Mouse (Mus musculus) c-Kit-negative CD71-positive TER-119-positive erythroid progenitor cells, embryonic 14.5 days (primary cell): ENCODE data around the gene Vps11.
A peak's percentile ranks its signal among the peaks of the same experiment; 100 is the strongest.
"Not testable (repeated sequence)": the region's sequence is repeated elsewhere in the genome, so short reads cannot be mapped to it uniquely, and the experiment has no call there.

ENCODE experiments used
- DNase-seq: peaks from one replicate; pipeline ENCODE4 v3.0.0-alpha.2; 2013; ENCODE audit warnings: low read depth, low spot score

Gene Vps11

DNA sequence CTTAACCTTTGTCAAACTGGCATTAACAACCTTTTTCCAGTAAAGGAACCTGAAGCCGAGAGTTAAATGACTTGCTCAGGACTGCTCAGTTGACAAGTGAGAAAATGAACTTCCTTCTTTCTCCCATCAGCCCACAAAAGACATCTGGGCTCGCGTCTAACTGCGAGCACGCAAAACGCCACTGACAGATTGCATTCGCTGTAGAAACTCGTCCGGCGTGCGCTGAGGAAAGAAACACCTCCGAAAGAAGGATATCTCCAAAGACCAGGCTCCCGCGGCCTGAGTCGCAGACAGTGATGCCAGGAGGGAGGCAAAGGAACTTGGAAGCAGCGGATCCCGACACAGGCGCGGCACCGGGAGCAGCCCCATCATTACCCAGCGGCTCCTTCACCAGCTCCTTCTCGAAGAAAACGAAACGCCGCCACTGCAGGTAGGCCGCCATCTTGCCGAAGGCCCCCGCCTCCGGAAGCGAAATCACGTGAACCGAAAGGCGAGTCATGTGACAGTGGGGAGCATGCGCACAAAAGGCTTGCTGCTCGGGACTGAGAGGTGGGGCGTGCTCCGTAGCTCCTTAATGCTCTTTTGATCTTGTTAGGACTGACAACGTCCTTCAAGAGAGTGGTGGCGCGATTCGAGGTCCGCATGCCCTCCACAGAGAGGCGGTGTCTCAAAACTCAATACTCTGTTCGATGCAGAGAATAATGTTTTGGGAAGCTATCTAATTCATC lies at the start of gene Vps11:
Vps11 (minus strand) TSS at position 481 of the 728 bp plus-strand sequence.
- DNase-seq, result peak; percentile 94

DNA sequence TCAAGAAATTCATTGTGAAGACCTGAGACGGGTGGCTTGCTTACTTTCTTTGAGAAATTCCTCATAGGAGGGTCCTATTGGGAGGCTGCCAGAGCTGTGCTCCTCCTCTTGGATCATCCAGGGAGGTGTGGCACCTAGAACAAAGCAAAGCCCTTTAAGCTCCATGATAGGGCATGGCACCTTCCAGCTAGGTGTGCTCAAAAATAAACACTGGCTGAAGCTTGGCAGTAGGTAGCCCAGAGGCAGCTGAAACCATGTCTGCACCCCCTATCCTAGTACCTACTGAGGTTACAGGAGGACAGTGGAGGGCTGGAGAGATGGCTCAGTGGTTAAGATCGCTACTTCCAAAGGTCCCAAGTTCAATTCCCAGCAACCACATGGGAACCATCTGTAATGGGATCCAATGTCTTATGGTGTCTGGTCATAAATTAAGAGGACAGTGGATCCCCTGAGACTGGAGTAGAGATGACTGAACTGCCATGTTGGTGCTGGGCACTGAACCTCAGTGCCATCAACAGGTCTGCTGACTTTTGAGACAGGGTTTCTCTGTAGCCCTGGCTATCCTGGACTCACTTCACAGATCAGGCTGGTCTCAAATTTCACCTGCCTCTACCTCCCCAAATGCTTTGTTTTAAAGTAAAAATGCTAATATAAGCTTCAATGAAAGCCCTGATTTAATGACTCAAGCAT lies 49.3 kb upstream of the Vps11 start:
- DNase-seq, result no peak

DNA sequence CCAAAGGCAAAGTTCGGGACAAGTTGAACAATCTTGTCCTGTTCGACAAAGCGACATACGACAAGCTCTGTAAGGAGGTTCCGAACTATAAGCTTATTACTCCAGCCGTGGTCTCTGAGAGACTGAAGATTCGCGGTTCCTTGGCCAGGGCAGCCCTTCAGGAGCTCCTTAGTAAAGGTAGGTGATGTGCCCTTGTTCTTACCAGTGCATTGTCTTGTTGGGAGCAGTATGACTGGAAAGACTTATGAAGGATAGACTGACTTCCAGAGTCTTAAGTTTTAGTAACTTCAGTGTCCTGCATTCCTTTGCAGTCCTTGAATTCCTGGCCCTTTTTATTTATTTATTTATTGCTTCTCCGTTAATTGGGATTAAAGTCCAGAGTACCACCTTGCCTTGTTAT lies 47.2 kb upstream of the Vps11 start:
- DNase-seq, result not testable (repeated sequence)

DNA sequence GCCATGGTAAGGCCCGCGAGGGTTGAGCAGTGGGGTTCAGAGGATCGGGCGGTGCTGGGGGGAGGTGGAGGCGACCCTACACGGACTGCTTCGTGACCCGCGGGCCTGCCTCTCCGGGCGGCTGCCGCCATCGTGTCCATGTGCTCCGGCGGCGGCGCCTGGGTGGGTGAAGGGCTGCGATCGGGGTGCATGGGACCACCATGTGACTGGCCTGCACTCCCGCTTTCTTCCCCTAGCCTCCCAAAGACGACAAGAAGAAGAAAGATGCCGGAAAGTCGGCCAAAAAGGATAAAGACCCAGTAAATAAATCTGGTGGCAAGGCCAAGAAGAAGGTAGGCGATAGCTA lies 46.3 kb upstream of the Vps11 start:
- DNase-seq, result no peak

DNA sequence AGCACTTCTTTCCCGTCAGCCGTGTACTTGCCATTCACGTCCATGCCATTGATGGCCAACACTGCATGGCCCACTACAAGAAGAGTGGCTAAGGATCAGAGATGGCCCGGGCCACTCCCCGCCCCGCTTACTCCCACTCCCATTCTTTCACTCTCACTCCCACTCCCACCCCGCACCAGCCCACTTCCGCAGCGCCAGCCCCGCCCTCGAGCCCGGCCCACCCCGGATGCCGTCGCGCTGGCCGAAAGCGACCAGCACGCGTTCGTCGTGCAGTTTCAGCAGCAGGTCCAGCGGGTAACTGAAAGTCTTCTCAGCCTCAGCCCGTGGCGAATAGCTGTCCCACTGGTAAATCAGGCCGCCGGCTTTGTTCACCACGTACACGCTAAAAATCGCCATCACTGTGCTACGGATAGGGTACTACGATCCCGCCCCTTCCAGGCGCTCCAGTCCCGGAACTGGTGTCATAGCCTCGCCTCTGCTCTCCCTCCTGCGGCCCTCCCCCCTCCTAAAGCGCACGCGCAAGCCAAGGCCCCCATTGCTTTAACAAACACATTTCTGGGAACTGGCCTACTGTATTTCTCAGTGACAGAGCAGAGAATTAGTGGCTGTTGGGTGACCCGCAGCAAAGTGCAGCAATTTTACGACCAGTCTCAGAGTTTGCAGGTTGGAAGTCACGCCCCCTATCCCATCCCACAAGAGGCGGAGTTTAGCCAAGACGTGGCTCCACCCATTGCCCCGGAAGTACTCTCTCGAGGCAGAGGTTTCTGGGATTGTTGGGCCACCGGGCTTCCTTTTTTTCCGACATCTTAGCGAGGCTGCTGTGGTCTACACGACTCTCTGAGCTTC lies 45.7 kb upstream of the Vps11 start, which contains the start of the genes Rps25 and Trappc4:
Rps25 (plus strand) TSS at position 234 of the 846 bp plus-strand sequence.
Trappc4 (minus strand) TSS at position 695 of the 846 bp plus-strand sequence.
- DNase-seq, result peak; percentile 94

DNA sequence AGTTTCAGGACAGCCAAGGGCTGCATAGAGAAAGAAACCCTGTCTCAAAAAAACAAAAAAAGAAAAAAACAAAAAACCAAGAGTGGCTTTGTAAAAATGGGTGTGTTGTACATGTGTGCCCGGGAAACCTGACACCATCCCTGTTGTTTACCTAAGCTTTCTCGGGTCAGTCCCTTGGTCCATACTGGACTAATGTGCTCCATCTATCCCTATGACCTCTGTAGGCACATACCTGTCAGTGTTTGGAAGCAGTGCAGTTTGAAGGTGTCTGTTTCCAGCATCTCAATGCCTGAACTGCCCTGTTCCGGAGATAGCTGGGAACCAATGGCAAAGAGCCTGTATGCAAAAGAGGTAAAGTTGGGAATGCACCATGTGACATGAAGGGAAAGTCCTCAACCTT lies 43.5 kb upstream of the Vps11 start:
- DNase-seq, result no peak

DNA sequence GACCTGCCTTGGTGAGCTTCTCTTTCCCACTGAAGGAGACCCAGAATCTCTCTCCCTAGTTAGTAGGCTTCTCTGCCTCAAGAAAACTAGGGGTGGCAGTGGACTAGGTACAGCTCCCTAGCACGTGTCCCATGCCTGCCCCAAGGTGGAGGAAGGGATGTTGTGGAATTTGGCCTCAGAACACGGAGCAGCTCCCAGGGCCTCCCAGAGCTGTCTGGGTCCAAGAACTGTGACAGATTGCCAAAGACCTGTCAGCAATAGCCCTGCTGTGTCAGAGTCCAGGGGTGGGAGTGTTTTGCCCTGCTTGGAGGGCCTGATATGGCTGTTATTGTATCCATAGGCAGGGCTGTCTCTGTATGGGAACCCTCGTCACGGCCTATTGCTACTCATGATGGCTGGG lies 39.6 kb upstream of the Vps11 start:
- no peak for DNase-seq

DNA sequence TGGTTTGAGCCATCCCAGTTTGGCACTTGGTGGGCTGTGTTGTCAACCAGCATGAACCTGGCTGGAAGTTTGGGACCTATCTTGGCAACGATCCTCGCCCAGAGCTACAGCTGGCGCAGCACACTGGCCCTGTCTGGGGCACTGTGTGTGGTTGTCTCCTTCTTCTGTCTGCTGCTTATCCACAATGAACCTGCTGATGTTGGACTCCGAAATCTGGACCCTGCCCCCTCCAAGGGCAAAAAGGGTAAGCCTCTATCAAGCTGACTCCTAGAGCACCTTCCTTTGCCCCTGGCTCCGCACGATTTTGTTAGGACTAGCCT lies 38.3 kb upstream of the Vps11 start:
- DNase-seq, result no peak

DNA sequence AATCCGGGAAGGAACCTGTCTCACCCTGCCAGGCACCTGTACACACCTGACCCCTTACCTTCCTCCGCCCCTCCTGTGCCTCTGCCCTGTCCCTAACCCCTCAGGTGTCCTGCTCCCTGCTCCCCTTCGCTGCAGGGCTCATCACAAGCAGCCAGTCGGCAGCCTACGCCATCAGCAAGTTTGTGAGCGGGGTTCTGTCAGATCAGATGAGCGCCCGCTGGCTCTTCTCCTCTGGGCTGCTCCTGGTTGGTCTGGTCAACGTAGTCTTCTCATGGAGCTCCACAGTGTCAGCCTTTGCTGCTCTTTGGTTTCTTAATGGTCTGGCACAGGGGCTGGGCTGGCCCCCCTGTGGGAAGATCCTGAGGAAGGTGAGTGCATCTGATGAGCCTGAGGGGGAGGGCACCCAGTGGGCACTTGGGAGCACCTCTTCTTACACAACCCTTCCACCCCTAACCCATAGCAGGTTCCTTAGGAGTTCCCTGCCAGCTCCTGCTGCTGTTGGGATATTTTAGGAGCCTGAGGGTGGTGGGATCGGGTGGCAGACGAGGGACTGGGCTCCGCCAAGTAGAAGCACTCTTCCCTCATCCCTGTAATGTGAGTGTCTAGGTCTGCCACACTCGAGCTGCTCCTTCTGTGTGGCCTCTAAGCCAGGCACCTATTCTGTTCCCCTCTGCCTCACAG lies 37.8 kb upstream of the Vps11 start:
- DNase-seq, result no peak

DNA sequence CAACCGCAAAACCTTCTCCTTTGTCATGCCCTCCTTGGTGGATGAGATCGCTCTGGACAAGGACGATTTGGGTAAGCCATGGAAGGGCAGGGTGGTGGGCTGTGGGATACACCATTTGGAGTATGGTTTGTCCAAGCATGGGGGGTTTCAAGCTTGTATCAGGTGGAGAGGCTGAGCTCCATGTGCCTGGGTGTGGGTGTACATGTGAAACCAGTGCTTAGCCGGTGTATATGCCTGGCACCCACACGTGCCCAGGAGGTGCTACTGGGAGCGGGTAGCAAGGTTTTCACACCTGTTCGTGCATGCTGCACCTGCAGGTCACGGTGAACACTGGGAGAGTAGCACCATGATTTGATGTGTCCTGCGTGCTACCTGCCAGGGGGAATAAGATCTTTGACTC lies 37.1 kb upstream of the Vps11 start:
- no peak for DNase-seq

DNA sequence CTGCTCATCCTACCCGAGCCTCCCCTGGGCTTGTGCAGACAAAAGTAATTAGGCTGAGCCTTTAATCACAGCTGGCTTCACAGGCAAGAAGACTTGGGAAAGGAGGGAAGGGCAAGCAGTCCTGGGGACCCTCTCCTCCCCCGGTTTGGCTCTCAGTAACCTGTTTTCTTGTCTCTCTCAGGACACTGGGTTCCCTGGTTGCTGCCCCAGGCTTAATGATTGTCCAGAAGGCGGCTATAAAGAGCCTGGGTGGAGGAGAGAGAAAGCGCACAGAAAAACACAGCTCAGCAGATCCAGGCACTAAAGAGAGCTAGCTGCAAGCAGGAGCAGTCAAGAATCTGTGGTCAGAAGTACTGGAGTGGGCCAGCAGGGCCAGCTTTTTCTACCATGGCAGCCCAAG lies 36.6 kb upstream of the Vps11 start:
- DNase-seq, result no peak

DNA sequence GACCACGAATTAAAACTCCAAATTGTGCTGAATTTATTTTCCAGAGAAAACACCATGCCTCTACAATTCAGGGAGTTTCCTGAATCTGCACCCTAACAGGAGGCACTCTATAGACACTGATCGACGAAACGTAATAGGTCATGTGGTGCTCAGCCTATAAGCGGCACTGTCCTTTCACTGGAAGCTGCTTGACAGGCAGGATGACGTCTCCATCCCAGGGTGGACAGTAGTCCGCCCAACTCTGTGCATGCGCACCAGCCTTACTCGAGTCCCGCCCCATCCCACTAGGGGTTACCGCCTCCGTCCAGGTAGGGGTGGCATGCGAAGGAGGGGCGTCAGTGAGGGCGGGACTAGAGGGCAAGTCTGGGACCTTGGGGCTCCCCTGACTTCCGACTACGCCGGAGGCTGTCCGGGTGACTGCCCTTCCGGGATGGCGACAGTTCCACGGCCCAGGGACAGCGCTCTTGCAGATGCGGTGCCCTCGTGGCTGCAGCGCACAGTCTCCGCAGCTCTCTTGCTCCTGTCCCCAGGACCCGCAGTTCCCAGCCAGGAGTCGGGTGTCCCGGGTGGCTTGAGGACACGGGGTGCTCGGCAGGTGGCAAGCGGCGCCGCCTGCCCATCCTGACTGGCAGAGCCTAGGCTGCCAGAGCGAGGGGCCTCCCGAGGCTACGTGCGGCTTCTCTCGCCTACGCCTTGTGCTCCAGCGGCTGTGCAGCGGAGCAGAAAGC lies 35.4 kb upstream of the Vps11 start, which contains the start of gene Slc37a4:
Slc37a4 (plus strand) TSS at position 169 of the 728 bp plus-strand sequence.
- peak; percentile 86 for DNase-seq

DNA sequence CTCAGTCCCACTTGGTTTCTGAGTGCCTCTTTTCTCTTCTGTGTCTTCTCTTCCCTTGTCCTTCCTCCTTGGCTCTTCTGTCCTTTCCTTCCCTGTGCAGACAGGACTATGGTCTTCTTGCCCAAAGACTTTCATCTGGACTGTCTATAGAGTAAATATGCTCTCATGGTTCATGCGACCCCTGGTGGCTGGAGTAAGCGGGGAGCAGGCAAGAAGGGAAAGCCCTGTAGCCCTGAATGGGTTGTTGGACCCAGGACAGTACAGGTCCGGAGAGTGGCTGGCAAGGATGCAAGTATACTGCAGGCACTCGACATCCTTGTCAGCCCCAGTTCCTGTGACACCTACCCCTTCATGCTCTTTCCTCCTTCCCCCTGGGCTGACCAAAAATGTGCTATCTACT lies 30.0 kb upstream of the Vps11 start:
- DNase-seq, result peak; percentile 51

DNA sequence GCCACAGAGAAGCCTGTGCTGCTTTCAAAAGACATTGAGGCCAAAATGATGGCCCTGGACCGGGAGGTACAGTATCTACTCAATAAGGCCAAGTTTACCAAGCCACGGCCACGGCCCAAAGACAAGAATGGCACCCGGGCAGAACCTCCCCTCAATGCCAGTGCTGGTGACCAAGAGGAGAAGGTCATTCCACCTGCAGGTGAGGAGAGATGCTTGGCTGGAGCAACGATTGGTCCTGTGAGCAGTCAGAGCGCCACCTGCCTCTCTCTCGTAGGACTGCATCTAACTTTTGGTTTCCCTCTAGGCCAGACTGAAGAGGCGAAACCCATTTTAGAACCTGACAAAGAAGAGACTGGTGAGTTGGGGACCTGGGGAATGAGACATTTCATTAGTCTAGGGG lies 27.8 kb upstream of the Vps11 start:
- DNase-seq, result no peak

DNA sequence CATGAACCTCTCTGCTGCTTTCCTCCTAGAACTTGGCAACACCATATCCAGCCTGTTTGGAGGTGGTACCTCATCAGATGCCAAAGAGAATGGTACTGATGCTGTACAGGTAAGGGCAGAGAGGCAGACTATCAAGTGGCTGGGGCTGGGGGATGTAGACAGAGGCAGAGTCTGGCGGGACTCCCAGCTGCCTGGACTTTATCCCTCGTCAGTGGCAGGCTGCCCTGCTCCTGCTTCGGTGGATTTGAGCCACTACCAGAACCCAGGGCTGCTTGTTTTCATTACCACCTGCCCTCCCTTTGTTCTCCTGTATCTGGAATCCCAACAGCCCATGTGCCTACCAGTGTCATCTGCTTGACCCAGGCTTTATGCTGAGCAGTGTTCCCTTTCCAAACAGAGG lies 25.8 kb upstream of the Vps11 start:
- DNase-seq, result no peak

DNA sequence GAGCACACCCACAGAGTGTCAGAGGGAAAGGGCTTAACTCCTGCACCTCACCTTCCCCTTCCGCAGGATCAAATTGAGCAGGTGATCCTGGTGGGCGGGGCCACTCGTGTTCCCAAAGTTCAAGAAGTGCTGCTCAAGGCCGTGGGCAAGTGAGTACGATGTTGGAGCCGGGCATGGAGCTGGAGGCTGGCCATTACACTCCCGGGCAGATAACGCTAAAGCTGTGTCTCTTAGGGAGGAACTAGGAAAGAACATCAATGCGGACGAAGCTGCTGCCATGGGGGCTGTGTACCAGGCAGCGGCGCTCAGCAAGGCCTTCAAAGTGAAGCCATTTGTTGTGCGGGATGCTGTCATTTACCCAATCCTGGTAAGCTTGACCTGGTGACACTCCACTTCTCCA lies 23.1 kb upstream of the Vps11 start:
- DNase-seq, result no peak

DNA sequence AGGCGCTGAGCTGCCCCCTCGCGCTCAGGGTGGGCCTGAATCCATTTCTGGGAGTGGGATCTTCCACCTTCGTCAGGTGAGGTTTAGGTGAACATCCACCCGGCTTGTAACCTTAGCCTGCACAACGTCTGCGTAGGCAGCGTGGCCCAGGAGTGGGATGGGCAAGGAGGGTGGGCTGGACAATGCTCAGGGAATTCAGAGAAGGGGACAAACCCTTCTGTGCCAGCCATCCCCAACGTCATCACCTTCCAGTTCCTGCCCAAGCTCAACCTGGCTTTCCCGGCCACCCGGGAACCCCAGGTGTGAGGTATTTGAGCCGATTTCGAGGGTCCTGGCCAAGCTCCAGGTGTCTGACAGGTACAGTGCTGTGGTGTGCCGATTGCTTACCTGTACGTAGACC lies 18.4 kb upstream of the Vps11 start:
- no peak for DNase-seq

DNA sequence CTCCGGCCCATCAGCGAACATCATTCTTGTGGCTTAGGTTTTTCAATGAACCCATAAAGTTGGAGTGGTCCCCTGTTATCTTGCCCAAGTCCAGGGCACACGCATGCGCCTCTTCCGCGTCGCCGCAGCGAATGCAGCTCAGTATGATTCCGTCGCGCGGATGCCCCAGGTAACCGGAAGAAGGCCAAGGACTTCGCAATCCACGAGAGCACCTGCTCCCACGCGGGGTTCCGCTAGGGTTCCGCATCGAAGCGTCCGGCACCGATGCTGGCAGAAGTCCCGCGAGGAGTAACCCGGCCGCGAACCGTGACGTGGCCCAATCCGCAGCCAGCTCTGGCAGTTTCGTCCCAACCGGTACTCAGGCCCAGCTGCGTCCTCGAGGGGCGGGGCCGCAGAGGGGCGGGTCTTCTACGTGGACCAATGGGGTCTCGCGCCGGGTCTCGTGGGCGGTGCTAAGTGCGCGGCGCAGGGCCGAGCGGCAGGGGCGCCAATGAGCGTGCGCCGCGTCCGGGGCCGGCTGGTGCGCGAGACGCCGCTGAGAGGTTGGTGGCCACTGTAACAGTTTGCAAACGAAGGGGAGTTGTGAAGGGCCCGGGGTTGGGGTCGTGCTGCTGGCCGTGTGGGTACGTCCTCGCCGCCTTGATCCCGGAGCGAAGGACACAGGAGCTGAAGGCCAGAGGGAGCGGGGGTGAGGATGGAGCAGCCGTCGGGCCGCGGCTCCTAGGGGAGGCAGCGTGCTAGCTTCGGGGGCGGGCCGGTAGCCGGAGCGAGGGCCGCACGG lies 17.8 kb upstream of the Vps11 start, which contains the start of gene Hyou1:
Hyou1 (plus strand) TSS at position 437 of the 781 bp plus-strand sequence.
- peak; percentile 93 for DNase-seq

DNA sequence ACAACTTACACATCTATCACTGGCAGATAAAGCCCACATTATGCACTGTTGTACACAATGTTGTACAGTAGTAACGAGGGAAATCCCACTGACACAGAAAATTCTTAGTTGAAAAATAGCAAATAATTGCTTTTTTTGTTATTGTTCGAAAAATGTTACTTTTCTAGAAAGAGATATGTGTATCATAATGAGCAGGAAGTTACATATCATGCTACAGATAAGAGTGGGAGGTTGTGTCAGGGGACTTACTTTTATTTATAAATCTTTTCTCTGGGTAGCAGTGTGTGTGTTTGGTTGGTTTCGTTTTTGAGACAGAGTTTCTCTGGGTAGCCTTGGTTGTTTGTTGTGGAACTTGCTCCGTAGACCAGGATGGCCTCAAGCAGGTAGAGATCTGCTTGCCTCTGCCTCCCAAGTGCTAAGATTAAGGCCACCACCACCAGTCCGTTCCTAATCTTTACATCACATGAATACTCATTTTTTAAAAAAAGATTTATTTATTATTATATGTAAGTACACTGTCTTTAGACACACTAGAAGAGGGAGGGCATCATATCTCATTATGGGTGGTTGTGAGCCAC lies 16.8 kb upstream of the Vps11 start:
- DNase-seq, result no peak

DNA sequence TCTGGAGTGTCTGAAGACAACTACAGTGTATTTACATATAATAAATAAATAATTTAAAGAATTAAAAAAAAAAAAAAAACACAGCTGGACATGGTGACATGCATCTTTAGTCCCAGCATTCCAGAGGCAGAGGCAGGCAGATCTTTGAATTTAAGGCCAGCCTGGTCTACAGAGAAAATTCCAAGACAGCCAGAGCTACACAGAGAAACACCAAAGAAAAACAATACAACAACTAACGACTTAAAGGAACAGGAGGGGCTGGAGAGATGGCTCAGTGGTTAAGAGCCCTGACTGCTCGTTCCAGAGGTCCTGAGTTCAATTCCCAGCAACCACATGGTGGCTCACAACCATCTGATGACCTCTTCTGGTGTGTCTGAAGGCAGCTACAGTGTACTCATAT lies 15.9 kb upstream of the Vps11 start:
- not testable (repeated sequence) for DNase-seq
